Mouse (Mus musculus): Measurements from ENCODE around the gene Babam1.

GRCm38 (mm10) chr8:71385212-71385835, 11.3 kb upstream of the Babam1 start:
- TF ChIP-seq CTCF (IDR thresholded peaks at IDR 0.05; ENCODE audit: low read depth) (peak; percentile 49; the same call in 1 of the 2 replicates), EP300 (IDR thresholded peaks at IDR 0.05; ENCODE audit: low read depth) (no peak)
